Mouse (Mus musculus): ENCODE results near the gene Gcnt7.

Gene Gcnt7

DNA sequence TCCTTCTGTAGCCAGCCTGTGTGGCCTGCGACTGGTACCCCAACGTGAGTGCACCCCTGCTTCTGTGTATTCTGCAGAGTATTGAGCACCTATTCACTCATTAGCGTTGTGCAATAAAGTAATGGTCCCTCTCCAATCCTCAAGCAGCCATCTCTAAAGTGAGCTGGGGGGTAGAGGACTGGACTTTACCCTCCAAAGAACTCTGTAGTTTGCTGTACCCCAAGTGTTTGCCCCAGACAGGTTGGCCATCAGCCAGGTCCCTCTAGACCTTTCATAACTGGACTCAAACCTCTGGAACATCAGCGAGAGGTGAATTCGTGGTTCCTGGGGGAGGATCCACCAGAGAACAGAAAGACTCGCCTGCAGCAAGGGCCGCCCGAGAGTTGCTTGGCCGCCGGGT, 5.9 kb downstream of the Gcnt7 start:
- no peak for DNase-seq

DNA sequence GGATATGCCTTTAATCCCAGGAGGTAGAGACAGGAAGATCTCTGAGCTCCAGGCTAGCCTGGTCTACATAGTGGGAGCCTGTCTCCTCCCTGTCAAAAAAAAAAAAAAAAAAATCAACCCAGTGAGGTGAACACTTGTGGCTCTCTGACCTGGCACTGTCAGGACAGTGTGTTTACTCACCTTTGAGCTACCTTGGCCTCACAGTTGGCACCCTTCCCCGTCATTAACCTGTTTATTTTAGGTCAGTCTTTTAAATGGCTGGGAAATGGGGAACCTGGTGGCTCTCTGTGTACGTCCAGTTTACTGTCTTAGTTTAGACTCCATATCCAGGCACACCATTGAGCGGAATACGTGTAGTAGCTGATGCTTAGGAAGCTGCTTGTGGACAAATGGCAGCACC, 6.4 kb downstream of the Gcnt7 start:
- no peak for DNase-seq

DNA sequence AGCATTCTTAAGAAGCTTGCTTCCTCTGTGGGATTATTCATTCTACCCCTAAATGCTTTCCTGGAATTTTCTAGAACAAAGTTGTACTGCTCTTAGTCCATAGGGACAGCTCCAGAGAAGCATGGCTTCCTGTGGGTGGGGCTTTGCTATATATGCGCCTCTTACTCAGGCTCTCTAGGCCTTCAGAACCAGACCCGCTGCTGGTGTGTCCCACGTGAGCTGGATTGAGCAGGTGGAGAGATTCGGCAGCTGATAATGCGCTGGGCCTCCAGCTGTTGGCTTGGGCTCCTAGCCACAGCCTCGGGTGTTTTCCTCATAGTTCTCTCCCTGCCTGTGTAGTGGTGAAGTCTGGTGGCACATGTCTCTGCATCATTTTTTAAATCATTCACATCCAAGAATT, 7.8 kb downstream of the Gcnt7 start:
- no peak for DNase-seq

DNA sequence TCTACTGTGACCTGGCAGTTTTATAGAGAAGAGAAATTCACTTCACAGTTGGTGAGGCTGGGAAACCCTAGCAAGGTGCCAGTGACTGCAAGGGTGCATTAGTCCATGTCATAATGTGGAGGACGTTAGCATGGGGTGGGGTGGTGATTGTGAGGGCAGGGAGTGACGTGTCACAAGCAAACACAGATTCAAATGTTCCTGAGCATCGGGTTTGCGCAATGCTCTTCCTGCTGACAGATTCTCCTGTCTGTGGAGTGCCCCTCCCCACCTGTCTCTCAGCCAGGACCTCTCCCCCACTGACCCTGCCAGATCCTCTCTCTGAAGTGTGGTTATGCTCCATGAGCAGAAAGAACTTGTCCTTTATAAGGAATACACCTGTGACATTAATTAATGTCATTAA, 10.1 kb downstream of the Gcnt7 start:
- no peak for DNase-seq

DNA sequence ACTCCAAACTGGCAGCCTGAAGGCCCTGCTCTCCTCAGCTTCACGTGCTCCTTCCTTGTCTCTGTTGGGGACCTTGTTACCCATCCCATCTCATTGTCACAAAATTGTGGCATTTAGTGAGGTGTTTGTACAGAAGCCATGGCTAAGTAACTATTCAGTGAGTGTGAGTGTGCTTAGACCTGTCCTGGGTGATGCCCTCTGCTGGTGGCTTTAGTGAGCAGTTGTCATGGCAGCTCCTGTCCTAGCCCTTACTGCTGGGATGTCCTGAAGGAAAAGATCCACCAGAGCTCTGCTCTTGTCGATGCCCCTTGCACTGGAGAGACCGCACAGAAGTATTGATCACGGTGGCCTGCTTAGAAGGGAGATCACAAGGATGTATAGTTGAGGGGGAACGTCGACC, 11.1 kb downstream of the Gcnt7 start:
- DNase-seq: no peak

DNA sequence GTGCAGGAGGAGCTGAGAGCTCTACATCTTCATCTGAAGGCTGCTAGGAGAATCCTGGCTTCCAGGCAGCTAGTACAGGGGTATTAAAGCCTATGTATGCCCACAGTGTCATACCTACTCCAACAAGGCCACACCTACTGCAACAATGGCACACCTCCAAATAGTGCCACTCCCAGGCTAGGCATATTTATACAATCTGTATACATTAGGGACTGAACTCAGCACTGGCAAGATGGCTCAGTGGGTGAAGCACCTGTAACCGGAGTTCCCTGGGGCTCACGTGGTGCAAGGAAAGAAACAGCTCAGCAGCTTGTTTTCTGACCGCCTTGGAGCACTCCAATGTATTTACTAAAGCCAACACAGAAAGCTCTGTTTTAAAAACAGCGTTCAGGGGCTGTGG, 12.8 kb downstream of the Gcnt7 start:
- no peak for DNase-seq

DNA sequence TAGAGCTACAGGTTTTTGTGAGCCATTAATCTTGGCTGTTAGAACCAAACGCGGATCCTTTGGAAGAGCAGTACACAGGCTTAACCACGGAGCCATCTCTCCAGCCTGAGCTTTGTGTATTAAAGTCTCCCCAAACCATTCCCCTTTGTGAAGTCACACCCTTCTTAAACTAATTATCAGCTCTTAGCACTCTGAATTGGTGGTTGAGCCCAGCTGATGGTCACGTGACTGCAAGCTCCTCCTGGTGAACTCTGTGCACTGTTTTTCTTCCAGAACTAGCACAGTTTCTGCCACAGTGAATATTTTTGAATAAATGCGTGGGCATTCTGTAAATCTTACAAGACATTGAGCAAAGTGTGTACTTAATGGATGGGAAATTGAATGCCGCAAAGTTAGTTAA, 17.2 kb downstream of the Gcnt7 start:
- no peak for DNase-seq

DNA sequence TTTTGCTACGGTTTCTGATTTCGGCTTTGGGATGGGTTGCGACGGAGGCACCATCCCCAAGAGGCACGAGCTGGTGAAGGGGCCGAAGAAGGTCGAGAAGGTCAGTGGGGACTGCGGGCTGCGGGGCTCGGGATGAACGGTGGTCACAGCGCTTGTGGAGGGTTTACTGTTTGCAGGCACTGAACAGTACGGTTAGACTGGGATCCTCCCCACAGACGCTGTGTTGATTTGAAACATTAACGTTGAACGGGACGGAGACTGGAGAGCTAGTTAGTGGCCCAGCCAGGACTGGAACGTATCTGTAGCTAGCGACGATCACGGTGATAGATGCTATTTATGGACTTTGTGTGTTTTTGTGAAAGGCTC, 17.8 kb downstream of the Gcnt7 start:
- no peak for DNase-seq

DNA sequence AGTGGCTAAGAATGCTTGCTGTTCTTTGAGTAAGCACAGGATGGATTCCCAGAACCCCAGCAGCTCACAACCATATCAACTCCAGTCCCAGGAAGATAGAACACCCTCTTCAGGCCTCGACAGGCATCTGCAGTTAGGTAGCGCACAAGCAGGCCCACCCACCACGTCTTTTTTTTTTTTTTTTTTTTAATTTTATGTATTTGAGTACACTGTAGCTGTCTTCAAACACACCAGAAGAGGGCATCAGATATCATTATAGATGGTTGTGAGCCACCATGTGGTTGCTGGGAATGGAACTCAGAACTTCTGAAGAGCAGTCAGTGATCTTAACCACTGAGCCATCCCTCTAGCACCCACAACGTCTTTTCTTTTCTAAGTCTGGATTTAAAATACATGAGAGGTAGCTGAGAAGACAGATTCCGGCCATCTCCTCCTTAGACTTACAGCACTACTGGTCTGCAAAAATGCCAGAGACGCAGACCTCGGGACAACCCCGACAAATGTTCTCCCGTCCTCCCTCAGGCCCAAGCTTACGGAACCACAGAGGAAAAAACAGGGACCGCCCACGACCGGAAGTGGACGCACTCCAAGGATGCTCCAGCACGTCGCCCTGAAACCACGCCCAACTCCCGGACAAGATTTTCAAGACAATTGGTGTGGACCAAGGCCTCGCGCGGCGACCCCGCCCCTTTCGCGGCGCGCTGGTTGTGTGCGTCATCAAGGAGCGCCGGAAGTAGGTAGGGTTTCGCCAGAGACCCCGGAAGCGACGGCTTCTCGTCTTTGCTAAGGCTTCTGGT, 18.4 kb downstream of the Gcnt7 start, which contains the start of gene Rtf2:
Gene Rtf2 (plus strand): TSS at position 714 of the 797 bp plus-strand sequence.
- DNase-seq: peak; percentile 99 to 100

DNA sequence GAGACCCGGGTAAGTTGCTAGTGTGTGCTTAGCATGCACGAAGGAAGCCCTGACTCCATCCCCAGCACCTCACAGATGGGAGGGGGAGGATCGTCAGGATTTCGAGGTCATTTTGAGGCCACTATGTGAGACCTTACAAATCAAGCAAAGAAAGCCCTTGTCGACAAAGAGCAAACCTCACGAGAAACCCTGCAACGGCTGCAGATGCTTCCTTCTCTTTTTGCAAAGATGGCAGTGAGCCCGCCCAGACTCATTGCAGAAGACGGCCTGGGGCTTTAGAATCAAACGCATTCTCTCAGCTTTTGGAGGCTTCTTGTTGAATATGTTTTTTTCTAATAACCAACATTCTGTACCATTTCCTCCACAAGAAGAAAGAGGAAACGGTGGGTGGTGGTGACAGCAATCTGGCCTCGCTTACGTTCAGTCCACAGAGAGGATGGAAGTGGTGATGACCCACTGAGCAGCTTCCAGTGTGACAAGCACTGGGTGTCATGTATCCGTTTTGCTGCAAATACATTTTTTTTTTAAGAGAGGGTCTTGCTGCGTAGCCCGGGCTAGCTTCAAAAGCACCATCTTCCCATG, 20.9 kb downstream of the Gcnt7 start:
- no peak for DNase-seq

DNA sequence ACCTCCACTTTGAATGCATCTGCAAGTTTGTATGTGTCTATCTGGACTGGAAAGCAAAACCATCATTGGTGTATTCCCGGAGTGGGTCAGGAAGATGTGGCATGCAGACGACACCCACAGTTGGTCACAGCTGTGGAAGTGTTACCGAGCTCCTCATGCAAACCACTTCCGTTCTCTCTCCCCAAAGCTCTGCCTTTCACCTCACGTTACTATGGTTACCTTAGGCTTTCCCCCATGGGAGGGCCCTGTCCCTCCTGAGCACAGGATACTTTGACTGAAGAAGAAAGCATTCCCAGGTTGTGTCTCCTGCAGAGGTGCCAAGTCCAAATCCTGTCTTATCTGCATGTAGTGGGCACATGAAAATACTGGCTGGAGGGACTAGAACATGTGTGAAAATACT, 24.6 kb downstream of the Gcnt7 start:
- DNase-seq: no peak

DNA sequence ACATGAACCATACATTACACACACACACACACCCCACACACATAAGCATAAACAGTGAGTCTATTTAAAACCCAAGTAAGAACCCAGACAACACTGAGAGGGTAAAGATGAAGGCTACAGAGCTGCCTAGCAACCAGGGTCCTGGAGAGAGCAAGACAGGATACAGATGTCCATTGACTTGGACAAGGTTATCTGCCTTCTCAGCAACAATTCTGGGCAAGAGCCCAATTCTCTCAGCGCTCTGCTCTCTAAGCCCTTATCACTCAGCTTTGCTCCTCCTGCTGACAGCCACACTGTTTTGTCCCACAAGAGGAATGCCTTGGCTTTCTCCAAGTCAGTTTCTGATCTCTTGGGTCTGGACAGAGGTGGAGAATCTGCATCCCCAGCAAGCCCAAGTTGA, 27.8 kb downstream of the Gcnt7 start:
- DNase-seq: no peak

DNA sequence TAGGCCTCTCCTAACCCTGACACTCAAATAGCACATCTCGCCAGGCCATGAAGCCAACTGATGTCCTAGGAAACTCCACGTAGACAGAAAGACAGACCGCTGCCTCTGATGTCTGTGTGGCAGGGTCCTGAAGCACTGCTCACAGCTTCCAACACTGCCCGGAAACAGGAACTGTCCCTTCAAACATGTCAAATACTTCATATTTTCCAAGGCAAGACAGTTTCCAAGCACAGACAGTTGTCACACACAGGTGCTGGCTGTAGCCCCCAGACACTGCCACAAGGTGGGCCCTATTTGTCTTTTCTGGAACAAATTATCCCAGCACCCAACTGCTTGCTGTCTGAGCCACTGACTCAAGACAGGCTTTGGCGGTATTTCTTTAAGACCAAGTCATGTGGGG, 40.2 kb downstream of the Gcnt7 start:
- DNase-seq: no peak

DNA sequence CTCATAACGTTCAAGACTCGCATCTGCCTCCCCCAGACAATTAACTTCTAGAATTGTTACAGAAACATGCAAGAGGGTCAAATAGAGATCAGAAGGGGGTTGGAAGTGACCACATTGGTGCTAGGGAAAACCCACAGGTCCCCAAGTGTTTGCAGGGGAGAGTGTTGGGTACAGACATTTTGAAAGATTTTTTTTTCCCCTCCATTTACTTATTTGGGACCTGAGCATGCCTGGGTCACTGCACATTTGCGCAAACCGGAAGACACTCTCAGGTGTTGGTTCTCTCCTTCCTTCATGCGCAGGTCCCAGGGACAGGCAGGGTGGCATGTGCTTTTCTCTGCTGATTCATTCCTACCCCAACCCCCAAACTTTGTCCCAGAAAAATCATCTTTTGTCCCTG, 41.5 kb downstream of the Gcnt7 start:
- DNase-seq: no peak

DNA sequence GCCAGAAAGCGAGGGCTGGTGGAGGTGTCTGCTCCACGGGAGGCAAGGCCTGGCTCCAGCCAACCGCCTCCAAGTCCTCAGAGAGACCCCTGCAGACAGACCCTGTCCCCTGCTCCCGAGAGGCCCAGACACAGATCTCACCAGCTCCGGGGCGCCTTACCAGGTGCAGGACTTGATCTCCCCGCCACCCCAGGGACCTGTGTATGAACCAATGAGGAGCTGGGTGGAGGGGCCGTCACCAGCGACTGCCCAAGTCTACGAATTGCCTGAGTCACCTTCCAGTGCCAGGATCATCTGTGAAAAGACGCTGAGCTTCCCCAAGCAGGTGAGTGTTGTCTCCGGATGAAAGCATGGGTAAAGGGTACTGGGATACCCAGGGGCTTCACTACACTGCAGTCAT, 42.2 kb downstream of the Gcnt7 start:
- DNase-seq: no peak

DNA sequence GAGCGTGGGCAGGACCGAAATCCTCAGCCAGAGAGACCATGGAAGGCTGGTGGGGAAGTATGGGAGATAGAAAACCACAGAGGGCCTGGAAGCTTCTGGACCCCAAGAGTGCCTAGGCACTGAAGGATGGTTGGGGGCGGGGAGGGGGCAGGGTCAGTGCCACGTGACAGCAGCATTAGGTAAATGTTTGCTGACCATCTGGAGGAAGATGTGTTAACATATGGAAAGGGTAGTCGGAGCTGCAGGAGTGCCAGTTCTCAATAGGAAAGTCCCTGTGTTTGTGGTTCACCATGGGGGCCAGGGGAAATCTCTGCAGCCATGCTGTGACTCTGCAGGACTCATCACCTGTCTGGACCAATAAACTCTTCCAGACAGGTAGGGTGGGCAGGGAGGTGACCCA, 44.5 kb downstream of the Gcnt7 start:
- no peak for DNase-seq

DNA sequence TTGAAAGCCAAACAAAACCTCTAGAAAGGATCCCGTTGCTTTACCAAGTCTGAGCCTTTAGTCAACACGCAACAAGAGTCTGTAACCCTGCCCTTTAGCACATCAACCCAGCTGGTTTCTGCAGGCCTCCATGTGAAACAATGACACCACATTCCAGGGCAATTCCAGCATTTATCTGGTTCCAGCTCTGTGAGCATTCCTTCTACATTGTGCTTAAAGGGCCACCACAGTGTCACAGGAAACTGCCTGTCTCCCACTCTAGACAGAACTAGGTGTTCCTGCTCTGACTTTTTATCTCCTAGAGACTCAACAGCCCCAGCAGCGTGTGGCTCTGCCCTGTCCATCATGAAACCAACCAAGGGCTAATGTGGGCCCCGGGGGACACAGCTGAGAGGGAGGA, 45.1 kb downstream of the Gcnt7 start:
- no peak for DNase-seq

DNA sequence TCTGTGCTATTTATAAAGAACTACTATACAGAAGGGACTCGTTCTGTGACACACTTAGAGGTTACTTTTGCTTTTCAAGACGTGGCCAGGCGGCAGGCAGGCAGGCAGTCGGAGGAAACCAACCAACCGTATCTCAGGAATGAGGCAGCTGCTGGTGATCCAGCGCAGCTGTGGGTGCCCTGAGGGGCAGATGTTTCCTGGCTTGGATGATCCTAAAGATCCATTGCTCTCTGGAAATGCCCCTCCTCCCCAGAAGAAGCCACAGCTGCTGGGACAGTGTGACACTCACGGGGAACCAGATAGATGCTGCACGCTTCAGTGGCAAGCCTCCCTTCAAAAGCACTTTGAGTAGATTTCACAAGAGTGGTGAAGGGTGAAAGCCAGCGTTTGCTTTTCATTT, 45.9 kb downstream of the Gcnt7 start:
- DNase-seq: no peak

DNA sequence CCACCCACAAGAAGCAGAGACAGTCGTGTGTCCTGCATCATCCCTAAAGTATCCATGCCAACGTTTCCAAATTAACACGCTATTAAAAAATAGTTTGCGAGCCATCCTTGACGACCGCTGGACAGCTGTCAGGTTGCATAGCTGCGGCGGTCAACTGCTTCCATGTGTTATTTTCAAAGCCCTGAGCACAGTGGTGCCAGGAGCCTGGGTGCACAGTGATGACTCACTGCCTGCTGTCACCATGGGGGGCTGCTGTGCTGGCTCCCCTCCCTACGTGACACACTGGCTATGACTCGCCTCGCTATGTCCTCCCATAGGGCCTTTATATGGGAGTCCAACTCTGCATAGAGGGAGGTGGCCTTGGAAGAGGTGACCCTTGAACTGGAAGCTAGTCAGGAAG, 47.3 kb downstream of the Gcnt7 start:
- no peak for DNase-seq

DNA sequence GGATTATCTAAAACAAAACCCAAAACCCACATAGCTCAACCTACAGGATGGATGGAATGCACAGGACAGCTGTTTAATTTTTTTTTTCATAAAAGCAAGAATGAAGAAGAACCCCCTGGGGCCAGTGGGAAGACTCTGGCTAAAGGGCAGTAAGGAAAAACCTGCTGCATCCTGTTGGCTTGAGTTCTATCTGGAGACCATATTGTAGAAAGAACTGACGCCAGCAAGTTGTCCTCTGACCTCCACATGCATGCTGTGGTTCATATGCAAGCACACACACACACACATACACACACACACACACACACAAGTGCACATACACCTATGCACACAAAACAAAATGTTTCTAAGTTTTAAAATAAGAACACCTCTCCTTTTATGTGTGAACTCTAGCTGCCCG, 47.7 kb downstream of the Gcnt7 start:
- no peak for DNase-seq

DNA sequence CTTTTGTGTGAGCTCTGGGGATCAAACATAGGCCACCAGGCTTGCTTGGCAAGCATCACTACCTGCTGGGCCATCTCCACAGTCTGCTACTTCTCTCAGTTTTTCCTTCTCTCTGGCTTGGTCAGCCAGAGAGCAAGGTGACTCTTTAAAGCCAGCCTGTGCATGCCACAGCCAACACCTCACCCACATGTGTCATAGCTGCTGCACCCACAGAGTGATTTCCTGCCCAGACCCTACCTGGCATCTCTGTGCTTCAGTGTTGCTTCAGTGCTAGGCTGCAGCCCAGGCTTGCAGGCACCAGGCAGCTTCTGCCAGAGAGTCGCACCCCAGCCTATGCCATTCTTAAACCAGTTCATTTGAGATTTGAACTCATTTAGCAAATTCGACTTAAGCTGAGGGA, 50.9 kb downstream of the Gcnt7 start:
- DNase-seq: no peak

DNA sequence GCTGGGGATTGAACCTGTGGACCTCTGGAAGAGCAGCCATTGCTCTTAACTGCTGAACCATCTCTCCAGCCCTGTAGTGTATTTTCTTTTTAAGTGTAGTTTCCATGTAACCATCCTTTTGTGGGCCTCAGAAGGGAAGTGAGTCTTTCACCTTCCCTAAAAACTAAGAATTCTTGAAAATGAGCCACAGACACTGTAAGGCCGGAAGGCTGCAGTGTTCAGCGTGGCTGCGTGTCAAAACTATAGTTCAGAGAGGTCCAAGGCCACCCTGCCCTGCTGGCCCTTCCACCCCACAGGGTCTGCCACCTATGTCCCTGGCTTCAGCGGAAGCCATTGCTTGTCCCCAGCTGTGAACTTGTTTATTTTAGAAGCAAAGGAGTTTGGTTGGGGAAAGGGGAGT, 52.2 kb downstream of the Gcnt7 start:
- no peak for DNase-seq

DNA sequence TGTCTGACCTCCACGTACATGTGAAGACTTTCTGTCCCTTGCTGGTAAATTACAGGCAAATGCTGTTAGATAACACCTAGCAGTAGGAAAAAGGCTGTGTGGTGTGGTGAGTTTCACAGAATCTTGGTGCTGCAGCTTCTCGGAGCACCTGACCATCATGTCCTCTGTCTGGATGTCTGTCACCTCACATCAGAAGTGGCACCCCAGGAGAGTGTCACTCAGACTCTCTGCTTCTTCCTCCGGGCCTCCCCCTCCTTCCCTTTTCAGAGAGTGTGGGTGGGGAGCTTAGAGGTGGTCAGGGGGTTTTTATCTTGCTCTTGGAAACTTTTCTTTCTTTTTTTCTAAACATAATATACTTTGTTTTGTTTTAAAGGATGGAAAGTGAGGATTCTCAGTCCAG, 53.4 kb downstream of the Gcnt7 start:
- no peak for DNase-seq

DNA sequence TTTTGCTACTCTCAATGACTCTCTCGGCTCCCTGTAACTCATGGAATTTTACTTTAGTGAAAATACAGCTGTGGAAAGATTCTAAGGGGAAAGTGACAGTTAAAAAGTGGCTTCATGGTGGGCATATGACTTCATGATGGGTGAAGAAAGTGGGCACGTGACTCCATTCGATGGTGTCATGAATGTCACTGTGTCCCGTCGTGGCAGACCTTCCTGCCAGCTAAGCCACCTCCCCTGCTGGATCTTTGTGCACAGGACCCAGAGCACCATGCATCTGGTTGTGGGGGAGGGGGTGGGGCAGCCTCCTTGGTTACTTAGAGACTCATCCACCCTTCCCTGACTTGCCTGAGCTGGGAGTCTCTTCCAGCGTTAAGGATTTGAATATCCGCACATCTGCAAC, 54.2 kb downstream of the Gcnt7 start:
- no peak for DNase-seq
